Mouse (Mus musculus): ENCODE measurements around the gene Pcyt2.

Pcyt2 gene

DNA sequence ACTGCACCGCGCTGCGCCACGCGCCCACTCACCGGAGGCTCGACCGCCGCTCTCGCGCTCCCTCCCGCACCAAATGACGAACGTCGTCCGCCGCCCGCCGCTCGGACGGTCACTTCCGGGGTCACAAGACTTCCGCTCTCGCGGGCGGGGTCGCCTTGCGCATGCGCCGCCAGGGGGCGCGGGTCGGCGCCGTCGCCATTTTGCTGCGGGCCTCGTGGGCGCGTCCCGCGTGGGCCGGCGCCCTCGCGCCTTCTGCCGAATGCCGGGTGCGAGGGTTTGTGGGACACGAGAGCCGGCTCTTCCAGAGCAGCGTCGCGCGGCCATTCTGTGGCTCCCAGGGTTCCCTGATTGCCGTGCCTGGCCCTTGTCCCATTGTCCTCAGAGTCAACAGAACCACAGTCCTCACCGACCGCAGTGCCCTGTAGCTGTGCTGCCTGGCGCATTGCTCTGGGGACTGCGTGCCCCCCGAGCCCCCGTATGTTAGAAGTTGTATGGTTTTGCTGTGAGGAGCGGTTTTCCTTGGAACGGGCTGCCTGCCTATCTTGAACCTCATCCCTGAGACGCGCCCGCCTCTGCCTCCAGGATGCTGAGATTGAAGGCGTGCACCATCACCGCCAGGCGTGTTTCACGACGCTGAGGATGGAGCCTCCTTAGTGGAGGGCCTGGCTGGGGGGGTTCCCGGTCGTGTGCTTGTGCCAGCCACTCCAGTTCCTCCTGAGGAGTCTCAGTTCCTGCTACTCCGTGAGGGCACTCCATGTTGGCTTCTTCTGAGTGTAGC is 36.1 kb downstream of the Pcyt2 start, which contains the start of gene Arhgdia:
Gene Arhgdia (minus strand): TSS at position 135 of the 778 bp plus-strand sequence.
- DNase-seq (ENCODE audit: low read depth, low spot score) = peak; percentile 73

DNA sequence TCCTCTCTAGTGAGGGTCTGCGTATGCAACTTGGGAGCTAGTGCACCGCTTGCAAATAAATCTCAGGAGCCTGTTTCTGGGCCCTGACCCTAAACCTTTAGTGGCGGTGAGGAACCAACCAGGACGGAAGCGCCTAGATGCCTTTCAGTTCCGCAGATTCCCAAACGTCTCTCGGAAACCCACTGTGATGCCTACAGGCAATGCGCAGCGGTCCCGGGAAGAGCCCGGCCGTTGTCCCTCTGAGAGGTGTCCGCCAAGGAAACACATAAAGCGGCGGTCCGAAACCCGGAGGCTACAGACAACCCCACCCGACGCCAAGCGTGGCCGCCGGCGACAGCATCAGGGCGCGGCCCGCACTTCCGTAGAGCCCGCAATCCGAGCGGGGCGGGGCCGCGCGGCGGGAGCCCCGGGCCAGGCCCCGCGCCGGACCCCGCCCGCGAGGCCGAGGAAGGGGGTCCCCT is 36.8 kb downstream of the Pcyt2 start:
- no peak for DNase-seq (ENCODE audit: low read depth, low spot score)

DNA sequence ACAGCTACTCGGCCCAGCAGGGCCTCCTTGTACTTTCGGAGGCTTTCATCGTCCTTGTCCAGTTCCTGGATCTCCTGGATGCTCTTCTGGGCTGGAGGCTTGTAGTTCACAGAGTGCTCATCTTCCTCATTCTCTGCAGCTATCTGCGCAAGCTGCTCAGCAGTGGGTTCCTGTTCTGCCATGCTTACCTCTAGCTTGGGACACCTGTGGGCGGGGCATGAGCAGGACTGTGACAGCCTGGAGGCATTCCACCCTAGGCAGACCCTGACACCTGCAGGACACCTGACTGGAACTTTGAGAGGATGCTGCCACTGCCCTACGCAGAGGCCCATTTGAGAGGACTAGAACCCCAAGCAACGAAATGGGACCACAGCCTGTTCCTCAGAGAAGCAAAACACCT is 37.5 kb downstream of the Pcyt2 start:
- DNase-seq (ENCODE audit: low read depth, low spot score) = no peak

DNA sequence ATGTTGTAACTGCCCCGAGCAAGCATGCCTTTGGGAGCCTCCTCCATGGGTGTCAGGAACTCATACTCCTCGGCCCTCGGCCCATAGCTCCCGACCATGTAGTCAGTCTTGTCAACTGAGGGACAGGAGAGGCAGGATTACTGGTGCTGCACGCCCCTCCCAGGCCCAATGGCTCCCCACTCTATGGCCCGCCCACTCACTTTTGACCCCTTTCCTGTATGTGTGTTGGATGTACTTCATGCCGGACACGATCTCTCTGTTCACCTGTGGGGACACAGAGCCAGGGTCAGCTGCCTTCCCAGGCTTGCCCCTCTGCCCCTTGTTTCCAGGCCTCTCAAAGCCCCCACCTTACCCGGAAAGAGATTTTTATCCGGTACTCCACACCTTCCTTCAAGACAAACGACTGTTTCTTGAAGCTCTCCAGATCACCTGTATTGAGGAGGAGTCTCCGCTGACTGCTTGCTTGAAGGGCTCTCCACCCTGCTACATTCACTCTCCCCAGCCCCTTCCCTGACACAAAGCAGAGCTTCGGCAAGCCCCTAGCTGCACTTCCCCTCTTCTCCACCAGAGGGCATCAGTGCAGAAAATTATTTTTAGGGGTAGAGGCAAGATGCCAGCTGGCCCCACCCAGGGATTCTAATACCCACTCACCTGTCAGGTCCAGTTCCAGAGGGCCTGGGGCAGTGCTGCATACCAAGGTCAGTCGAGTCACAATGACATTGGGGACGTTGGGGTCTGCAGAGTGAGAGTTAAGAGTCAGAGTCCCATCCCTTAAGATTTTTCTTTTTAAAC is 38.2 kb downstream of the Pcyt2 start:
- DNase-seq (ENCODE audit: low read depth, low spot score) = no peak

DNA sequence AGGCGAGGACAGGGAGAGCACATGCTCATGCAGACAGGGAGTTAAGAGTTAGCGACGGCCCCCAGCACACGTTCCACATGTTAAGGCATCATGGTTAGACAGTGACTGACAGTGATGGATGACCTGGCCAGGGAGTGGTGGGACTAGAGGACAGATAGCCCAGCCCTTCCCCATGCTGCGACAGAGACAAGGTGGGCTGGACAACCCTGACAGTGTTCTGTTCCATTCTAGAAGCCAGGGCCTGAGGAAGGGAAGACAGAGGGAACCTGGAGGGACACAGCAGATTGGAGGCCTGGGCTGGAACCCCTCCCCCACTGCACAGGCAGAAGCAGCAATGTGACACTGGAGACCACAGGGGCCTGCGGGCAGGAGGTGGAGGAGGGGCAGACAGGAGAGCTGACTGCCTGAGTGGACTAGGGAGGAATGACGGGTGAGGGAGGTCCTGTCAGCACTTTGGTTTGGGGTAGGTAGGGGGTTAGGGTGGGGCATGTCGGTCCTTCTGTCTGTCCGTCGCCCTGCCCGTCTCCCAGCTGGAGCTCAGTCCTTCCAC is 39.0 kb downstream of the Pcyt2 start:
- DNase-seq (ENCODE audit: low read depth, low spot score) = no peak

DNA sequence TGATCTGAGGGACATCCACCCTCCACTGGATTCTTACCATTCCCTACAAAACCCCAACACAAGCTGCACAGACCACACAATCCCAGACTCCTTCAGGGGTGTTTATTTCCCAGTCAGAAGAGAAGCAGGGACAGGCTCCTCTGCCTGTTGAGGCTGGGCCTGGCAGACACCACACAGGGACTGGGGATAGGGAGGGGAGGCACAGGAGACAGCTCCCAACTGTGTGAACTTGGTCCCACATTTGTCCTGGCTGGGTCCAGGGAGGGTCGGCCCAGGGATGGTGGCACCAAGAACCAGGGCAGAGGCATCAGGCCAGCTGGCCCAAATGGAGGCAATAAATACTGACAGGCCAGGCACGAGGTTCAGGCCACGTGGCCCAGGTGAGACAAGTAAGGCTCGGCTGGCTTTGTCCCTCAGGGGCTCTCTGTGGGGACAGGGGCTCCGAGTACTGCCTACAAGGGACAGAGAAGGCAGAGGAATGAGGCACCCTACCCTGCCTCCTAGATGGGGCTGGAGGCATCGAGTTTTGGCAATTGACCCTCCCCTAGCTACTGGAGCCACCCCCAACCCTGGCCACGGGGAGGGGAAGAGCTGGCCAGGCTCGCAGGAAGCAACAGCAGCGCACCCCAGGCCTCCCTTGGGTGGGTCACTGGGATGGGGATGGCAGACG is 39.6 kb downstream of the Pcyt2 start:
- DNase-seq (ENCODE audit: low read depth, low spot score) = no peak

DNA sequence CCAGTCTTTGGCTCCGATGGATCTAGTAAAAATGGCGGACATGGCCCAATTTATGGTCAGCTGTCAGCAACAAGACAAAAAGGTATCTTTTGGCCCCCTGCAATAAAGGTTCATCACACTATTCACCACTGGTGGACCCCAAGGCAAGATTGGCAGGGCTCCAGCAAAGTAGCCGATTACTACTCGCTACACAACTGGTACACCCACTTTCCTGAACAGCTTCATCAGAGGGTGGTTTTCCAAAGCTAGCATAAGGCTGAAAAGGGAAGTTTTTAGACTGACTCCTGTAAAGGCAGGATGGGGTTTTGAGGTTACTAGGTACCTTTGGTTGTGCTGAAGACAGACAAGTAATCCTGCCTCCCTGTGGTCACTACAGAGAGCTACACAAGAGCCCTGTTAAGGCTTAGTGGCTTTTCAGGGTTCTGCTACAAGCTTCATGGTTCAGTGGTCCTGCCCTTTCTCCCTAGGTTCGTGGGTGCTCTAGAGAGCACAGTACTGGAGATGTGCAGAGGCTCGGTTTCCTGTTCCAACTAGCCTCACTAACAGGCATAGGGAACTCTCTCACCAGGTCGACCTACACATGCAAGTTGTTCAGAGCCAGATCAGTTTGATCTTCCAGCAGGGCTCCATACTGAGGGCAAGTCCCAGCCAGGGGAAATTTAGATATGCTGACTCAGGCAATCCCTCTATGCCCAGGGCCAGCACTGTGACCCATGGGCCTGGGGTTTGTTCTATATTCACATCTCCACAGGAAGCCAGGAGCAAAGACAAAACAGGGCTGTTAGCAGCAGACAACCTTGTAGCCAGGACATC is 40.3 kb downstream of the Pcyt2 start:
- no peak for DNase-seq (ENCODE audit: low read depth, low spot score)

DNA sequence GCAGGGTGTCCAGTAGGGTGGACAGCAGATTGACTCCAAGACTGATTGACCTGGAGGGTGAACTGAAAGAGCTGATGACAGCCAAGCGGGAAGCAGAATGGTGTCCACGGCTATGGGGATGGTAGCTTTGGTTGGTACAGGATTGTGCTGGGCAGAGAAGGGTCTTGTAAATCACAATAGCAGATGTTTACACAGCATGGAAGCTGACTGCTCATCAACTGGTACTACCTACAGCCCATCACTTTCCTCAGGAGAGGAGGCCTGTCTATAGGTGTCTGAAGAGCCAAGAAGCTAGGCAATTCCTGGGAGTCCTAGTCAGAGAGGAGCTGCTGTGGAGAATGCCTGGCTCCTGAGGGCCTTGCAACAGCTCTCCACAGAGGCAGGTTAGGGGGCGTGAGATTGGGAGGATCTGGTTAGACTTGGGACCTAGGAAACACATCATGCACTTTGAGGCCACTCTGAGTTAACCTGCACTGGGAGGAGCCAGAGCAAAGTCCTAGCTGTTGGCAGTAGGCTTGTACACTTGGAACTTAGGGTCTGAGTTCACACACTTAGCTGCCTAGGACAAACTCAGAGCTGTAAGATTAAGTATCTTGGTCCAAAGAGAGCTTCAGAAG is 41.3 kb downstream of the Pcyt2 start:
- no peak for DNase-seq (ENCODE audit: low read depth, low spot score)

DNA sequence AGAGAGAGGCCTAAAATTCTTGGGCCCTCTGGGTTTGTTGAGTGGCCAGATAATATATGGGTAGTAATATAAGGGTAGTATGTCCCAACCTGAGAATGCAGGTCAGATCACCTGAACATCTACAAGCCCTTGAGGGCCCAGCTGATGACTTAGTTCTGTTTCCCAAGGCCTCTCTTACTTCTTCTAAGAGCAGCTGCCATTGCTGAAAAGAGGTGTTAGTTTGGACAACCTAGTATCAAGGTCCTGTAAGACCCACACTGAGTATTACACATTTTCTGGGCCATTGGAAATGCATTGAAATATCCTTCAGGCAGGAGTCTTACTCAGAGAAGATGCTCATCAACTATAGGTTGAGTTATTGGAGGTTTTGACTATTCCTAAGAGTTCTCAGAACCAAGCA is 41.8 kb downstream of the Pcyt2 start:
- no peak for DNase-seq (ENCODE audit: low read depth, low spot score)

DNA sequence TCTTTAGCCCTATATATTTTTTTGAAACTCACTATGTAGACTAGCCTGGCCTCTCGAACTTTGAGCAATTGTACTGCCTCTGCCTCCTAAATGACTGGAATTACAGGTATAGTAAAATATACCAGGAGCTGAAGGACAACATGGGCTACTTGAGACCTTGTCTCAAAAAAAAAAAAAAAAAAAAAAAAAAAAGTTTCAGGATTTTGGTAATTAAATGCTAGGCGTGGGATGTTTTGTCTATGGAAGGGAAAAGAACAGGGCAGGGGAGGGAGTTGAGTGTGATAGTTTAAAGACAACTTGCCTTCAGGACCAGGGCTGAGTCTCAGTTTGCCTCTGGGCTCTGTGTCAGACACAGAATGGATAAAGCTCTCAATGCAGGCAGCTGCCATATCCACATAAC is 42.7 kb downstream of the Pcyt2 start:
- DNase-seq (ENCODE audit: low read depth, low spot score) = no peak

DNA sequence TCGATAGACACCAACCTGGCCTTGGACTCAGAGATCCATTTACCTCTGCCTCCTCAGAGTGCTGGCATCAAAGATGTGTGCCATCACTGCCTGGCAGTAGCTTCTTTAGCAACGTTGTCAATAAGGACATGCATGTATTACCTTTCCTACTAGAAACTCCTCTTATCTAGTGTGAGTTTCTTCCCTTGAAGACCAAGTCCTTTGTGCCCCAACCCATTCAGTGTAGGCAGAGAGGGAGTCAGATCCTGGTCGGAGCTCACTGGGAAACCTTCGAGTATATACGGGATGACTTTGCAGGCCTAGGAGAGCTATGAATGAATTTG is 43.5 kb downstream of the Pcyt2 start:
- no peak for DNase-seq (ENCODE audit: low read depth, low spot score)

DNA sequence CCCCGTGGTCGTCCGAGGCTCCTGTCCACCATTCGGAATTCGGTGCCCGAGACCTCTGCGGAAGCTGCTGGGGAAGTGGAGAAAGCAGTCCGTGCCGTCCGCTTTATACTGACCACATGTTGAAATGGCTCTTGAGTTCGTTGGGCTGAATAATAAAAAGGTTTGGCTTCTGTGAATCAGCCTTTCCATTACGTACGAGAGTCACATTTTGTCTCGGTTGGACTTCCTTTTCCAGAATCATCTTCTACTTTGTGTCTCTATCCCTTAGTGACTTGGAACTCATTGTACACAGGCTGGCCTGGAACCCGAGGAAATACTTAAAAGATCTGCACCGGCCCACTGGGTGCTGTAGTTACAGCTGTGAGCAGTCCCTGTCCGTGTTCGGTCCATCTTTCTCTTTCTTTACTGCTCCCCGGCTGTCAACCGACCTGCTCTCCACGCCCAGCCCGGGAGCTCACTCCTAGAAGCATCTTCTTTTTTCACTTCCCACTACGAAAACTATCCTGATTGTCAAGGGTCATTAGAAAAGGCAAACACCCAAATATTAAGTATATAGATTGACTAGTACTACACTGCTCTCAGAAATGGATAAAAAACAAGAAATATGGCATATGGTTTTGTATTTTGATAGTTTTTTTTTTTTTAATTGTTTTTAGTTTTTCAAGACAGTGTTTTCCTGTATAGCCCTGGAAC is 44.0 kb downstream of the Pcyt2 start:
- DNase-seq (ENCODE audit: low read depth, low spot score) = no peak

DNA sequence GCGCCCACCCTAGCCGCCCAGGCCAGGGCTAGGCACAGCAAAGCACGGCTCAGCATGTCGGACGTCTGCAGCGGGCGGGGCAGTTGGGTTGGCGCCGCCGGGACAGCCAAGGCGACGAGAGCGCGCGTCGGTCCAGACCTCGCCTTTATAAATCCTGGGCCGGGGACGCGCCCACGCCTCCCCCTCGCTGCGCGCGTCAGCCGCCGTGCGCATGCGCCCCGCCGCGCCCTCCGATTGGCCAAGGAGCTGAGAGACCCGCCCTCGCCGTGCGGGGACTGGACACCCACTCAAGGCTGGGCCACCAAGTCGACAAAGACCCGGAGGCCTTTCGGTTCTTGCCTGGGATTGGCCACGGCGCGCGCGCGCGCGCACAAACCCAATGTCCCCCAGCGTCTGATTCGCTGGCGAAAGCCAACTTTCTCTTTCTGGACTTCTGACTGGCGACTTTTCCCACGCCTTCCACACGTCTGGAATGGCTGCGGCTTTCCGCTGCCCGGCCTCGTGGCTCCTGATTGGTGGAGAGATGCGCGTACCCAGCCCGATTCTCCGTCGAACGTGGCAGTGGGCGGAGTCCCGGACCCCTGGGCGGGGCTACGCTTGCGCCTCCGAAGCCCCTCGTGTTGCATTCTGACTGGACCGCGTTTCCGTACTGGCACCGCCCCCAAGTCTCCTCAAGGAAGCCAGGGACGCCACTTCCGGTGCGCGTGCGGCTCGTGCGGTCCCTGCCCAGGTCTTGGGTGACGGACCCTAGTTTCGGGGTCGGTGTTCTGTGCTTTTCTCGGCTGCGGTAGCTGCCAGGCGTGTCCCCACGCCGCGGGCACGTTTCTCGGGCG is 44.8 kb downstream of the Pcyt2 start, which contains the start of gene P4hb:
Gene P4hb (minus strand): TSS at position 502 of the 833 bp plus-strand sequence.
- peak; percentile 99 for DNase-seq (ENCODE audit: low read depth, low spot score)

DNA sequence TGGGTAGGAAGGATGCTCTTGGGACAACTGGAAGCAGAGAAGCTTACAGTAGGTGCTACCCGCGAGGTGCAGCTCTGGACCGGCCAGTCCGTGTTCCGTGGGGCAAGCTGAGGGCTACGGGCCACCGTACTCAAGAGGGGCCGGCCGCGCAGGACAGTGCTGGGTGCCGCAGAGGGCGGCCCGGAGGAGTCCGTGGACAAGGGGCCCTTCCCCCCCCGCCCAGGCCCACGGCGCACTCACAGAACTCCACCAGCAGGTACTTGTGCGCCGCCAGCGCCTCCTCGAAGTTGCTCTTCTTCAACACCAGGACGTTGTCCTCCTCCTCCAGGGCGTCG is 45.4 kb downstream of the Pcyt2 start:
- no peak for DNase-seq (ENCODE audit: low read depth, low spot score)

DNA sequence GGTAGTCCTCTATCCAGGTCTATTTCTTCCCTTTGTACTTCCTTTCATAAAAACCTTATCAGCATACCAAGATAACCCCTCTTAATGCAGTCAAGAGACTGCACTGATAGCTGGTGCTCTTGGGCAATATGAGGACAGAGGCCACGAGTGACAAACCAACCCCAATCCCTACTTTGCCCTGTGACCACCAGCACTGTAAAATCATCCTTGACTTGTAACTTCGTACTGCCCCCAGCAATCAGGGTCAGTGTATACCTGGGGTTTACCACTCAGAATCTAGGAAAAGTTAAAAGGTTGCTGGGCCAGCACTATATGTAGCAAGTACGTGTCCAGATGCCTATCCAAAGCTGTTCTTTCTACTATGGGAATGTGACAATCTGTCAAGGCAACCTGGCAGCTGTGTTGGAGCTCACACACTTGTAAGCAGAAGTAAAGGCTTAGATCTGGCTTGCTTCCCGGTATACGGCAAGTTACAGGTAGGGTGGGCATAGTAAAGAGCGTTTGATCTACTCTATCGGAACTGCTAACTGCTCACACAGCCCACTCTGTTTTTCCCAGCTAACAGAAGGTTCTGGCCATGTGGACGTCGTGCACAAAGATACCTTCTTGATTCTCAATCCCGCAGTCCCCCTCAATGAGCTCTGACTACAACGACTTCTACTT is 45.9 kb downstream of the Pcyt2 start:
- DNase-seq (ENCODE audit: low read depth, low spot score) = no peak

DNA sequence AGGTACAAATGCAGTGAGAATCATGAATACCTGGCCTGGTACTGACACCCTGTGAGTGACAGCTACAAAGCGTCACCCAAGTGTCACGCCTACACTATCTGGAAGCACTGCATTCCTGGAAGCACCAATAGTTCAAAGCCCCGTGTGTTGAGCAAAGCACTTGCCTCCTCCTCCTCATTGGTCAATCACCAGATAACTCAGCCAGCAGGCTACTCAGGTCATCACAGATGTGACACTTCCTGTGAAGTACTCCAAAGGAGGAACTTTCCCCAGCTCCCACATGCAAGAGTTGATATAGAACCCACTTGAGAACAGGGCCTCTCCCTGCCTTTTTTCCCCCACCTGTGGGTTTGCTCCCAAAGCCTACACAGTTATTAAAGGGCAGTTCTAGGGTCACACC is 46.6 kb downstream of the Pcyt2 start:
- no peak for DNase-seq (ENCODE audit: low read depth, low spot score)

DNA sequence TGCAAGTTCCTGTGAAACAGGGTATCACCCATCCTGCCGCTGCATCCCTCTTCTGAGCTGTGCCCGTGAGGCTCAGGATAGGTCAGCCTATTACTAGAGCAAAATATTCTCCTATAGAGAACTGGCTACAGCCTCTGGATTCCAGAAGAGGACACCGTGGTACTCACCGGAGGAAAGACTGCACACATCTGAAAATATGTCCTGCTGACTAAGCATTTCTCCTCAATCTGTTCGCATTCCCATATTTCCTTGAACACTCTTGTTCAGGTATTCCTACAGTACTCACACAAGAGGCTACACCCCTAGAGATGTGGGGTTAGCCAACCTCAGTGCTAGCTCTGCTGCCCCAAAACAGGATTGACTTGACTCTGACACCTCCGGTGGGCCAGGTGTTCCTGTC is 49.4 kb downstream of the Pcyt2 start:
- no peak for DNase-seq (ENCODE audit: low read depth, low spot score)

DNA sequence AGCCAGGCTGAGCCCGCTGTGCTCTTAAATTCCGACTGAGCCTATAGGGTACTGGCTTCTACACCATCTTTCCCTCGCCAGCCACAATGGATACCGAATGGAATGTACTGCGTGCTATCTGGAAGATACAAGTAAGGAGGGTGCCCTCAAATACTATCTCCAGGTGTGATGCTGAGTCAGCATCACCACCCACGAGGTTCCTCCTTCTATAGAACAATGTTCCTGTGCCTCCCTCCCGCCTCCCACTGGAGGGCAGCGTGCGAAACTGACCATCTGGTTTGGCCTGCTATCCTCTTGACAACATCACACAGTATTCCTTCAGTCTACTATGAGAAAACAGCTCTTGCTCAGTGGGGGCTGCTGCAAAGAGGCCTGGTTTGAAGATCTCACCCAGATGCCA is 52.6 kb downstream of the Pcyt2 start:
- no peak for DNase-seq (ENCODE audit: low read depth, low spot score)

DNA sequence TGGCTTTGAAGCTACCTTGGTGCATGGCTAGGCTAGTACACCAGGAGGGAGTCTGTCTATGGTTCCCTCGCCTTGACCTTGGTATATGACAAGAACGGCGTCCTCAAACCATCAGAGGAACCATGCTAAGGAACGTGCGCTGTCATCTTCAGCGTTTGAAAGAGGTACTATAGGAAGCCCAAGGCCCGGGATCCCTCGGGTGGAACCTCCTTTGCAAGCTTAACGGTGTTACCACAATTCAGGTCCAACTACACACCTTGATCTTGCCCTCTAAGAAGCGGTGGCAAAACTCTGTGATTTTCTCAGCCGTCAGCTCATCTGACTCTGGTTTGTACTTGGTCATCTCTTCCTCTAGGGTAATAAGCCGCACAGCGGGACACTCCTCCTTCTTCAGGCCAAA is 54.8 kb downstream of the Pcyt2 start:
- DNase-seq (ENCODE audit: low read depth, low spot score) = no peak

Measured in telencephalon, adult 2 months (tissue).